Mouse (Mus musculus) large intestine, adult 2 months (tissue): ENCODE measurements around the gene Hemk1. TPM values are rescaled to one million over a fixed set of nuclear protein-coding genes. Genes with fewer than 3 reads are reported as not detected.

ENCODE experiments used
- DNase-seq: peaks from one replicate; pipeline ENCODE4 v3.0.0-alpha.2; 2012; ENCODE audit warnings: low read depth, low spot score
- WGBS: fragments of 180-500 bp; shearing (Covaris S2); methylation state at CpG from one replicate; pipeline ENCODE4 v1.1.7; 2018; 5-methylcytosine and 5-hydroxymethylcytosine counted together
- polyA plus RNA-seq: library from polyadenylated mRNA; depleted of rRNA; stranded (reverse); fragments of >200 nt; gene quantifications from 2 replicates; pipeline ENCODE4 v1.2.3, GENCODE M21; 2012; rRNA removed

Gene Hemk1
- 12.2 and 12.8 TPM in 2 replicates for polyA plus RNA-seq

GRCm38 (mm10) chr9:107338172-107338883 is at the start of gene Hemk1:
Gene Hemk1 (minus strand): TSS chr9:107338350.
- 3% methylated on average over 30 of the region's 30 CpGs for WGBS
- peak; percentile 53 for DNase-seq

- WGBS, result 93% methylated on average over 3 of the region's 3 CpGs
- no peak for DNase-seq
Measured at GRCm38 (mm10) chr9:107387708-107388107, 49.6 kb upstream of the Hemk1 start.

- WGBS, result 70% methylated on average over 3 of the region's 3 CpGs
- DNase-seq, result no peak
Measured at GRCm38 (mm10) chr9:107386722-107387121, 48.6 kb upstream of the Hemk1 start.

GRCm38 (mm10) chr9:107384396-107384795 is 46.2 kb upstream of the Hemk1 start:
- WGBS, result 33% methylated on average over 3 of the region's 3 CpGs
- DNase-seq, result no peak

GRCm38 (mm10) chr9:107381723-107382122 is 43.6 kb upstream of the Hemk1 start:
- 13% methylated on average over 8 of the region's 8 CpGs for WGBS
- no peak for DNase-seq

- WGBS, result under 1% methylated on average over 35 of the region's 35 CpGs
- DNase-seq, result no peak
Measured at GRCm38 (mm10) chr9:107377961-107378512, 39.9 kb upstream of the Hemk1 start.

- no peak for DNase-seq
- 16% methylated on average over 5 of the region's 5 CpGs for WGBS
Measured at GRCm38 (mm10) chr9:107375451-107375850, 37.3 kb upstream of the Hemk1 start.

- peak; percentile 19 for DNase-seq
- WGBS, result 5% methylated on average over 8 of the region's 8 CpGs
Measured at GRCm38 (mm10) chr9:107374623-107375022, 36.5 kb upstream of the Hemk1 start.

GRCm38 (mm10) chr9:107372441-107372840 is 34.3 kb upstream of the Hemk1 start:
- 45% methylated on average over 4 of the region's 4 CpGs for WGBS
- no peak for DNase-seq

GRCm38 (mm10) chr9:107370106-107370463 is 31.9 kb upstream of the Hemk1 start:
- no peak for DNase-seq
- 8% methylated on average over 4 of the region's 4 CpGs for WGBS

- 35% methylated on average over 10 of the region's 10 CpGs for WGBS
- no peak for DNase-seq
Measured at GRCm38 (mm10) chr9:107369270-107370105, 31.3 kb upstream of the Hemk1 start.

- WGBS, result 77% methylated on average over 1 of the region's 1 CpGs
- no peak for DNase-seq
Measured at GRCm38 (mm10) chr9:107368302-107368701, 30.2 kb upstream of the Hemk1 start.

- 3% methylated on average over 3 of the region's 3 CpGs for WGBS
- DNase-seq, result peak; percentile 31
Measured at GRCm38 (mm10) chr9:107366644-107367043, 28.5 kb upstream of the Hemk1 start.

GRCm38 (mm10) chr9:107360989-107361388 is 22.8 kb upstream of the Hemk1 start:
- WGBS, result 19% methylated on average over 3 of the region's 3 CpGs
- DNase-seq, result no peak

GRCm38 (mm10) chr9:107357651-107358050 is 19.5 kb upstream of the Hemk1 start:
- DNase-seq, result no peak
- 28% methylated on average over 5 of the region's 5 CpGs for WGBS

- DNase-seq, result no peak
- WGBS, result 36% methylated on average over 7 of the region's 7 CpGs
Measured at GRCm38 (mm10) chr9:107355870-107356765, 18.0 kb upstream of the Hemk1 start.

GRCm38 (mm10) chr9:107354826-107355225 is 16.7 kb upstream of the Hemk1 start:
- no peak for DNase-seq
- 73% methylated on average over 1 of the region's 1 CpGs for WGBS

- 41% methylated on average over 7 of the region's 7 CpGs for WGBS
- no peak for DNase-seq
Measured at GRCm38 (mm10) chr9:107349321-107349720, 11.2 kb upstream of the Hemk1 start.

- DNase-seq, result no peak
- WGBS, result 67% methylated on average over 9 of the region's 9 CpGs
Measured at GRCm38 (mm10) chr9:107347586-107348183, 9.5 kb upstream of the Hemk1 start.
